Mouse (Mus musculus): Measurements from ENCODE around the gene Rhox2e. TPM values are rescaled to one million over a fixed set of nuclear protein-coding genes. Genes with fewer than 3 reads are reported as not detected.
"Not testable (repeated sequence)": the region's sequence is repeated elsewhere in the genome, so short reads cannot be mapped to it uniquely, and the experiment has no call there.

Rhox2e gene
- not detected in 2 replicates for polyA plus RNA-seq (2012; rRNA removed)

- not testable (repeated sequence) for DNase-seq (ENCODE audit: low spot score)
These were observed at the start of gene Rhox2e for GRCm38 (mm10) chrX:37530152-37530551. Gene Rhox2e, plus strand, starts transcription at chrX:37530452.

- not testable (repeated sequence) for DNase-seq (ENCODE audit: low spot score)
These were observed 16.2 kb upstream of the Rhox2e start, which contains the start of gene Rhox4d for GRCm38 (mm10) chrX:37514059-37514458. Gene Rhox4d, plus strand, starts transcription at chrX:37514359.

- DNase-seq (ENCODE audit: low spot score) = not testable (repeated sequence)
These were observed 11.5 kb downstream of the Rhox2e start, which contains the start of gene Rhox3e for GRCm38 (mm10) chrX:37541719-37542118. Gene Rhox3e, plus strand, starts transcription at chrX:37542019.

- not testable (repeated sequence) for DNase-seq (ENCODE audit: low spot score)
These were observed 26.9 kb downstream of the Rhox2e start, which contains the start of gene Rhox4e for GRCm38 (mm10) chrX:37557112-37557511. Gene Rhox4e, plus strand, starts transcription at chrX:37557412.

DNA sequence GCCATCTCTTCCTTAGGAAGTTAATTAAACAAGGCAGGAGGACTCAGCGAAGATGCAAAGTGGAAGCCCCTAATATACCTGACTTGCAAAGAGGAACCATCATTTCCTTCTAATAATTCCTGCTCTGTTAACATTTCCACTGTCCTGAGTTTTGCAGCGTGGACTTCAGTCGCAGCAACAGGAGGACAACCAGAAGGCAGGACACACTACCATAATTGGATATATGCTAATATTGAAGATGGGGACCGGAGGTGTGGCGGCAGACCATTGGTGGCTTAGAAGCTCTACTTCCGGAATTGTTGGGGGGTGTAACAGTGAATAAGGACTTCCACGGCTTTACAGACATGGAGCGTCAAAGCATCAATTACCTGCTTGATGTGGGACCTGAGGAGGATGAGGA, 40.9 kb downstream of the Rhox2e start, which contains the start of gene Rhox2f:
Gene Rhox2f, plus strand, starts transcription at position 301 of the 400 bp plus-strand sequence.
- DNase-seq (ENCODE audit: low spot score) = not testable (repeated sequence)

- DNase-seq (ENCODE audit: low spot score) = not testable (repeated sequence)
These were observed 42.4 kb downstream of the Rhox2e start for GRCm38 (mm10) chrX:37572638-37573037.

- not testable (repeated sequence) for DNase-seq (ENCODE audit: low spot score)
These were observed 50.4 kb downstream of the Rhox2e start, which contains the start of gene Rhox3f for GRCm38 (mm10) chrX:37580692-37581091. Gene Rhox3f, plus strand, starts transcription at chrX:37580992.

Other genes starting within 250 kb of the Rhox2e start
- gene Rhox3a2, start 150.4 kb upstream of the Rhox2e start, polyA plus RNA-seq (2012; rRNA removed) = not detected in 2 replicates
- not detected in 2 replicates for gene Rhox4a2, start 139.6 kb upstream of the Rhox2e start, polyA plus RNA-seq (2012; rRNA removed)
- gene Rhox2b, start 118.4 kb upstream of the Rhox2e start, polyA plus RNA-seq (2012; rRNA removed) = not detected in 2 replicates
- gene Rhox4b, start 98.0 kb upstream of the Rhox2e start, polyA plus RNA-seq (2012; rRNA removed) = not detected in 2 replicates
- not detected in 2 replicates for gene Rhox2c, start 76.8 kb upstream of the Rhox2e start, polyA plus RNA-seq (2012; rRNA removed)
- not detected in 2 replicates for gene Rhox3c, start 71.9 kb upstream of the Rhox2e start, polyA plus RNA-seq (2012; rRNA removed)
- not detected in 2 replicates for gene Rhox4c, start 50.1 kb upstream of the Rhox2e start, polyA plus RNA-seq (2012; rRNA removed)
- gene Rhox2d, start 37.0 kb upstream of the Rhox2e start, polyA plus RNA-seq (2012; rRNA removed) = not detected in 2 replicates
- not detected in 2 replicates for gene Rhox4d, start 16.1 kb upstream of the Rhox2e start, polyA plus RNA-seq (2012; rRNA removed)
- gene Rhox3e, start 11.6 kb downstream of the Rhox2e start, polyA plus RNA-seq (2012; rRNA removed) = not detected in 2 replicates
- not detected in 2 replicates for gene Rhox4e, start 27.0 kb downstream of the Rhox2e start, polyA plus RNA-seq (2012; rRNA removed)
- not detected in 2 replicates for gene Rhox2f, start 41.0 kb downstream of the Rhox2e start, polyA plus RNA-seq (2012; rRNA removed)
- gene Rhox3f, start 50.5 kb downstream of the Rhox2e start, polyA plus RNA-seq (2012; rRNA removed) = not detected in 2 replicates
- gene Rhox4f, start 77.3 kb downstream of the Rhox2e start, polyA plus RNA-seq (2012; rRNA removed) = not detected in 2 replicates
- not detected in 2 replicates for gene Rhox3g, start 98.2 kb downstream of the Rhox2e start, polyA plus RNA-seq (2012; rRNA removed)
- gene Rhox2g, start 113.0 kb downstream of the Rhox2e start, polyA plus RNA-seq (2012; rRNA removed) = not detected in 2 replicates
- gene Rhox4g, start 120.9 kb downstream of the Rhox2e start, polyA plus RNA-seq (2012; rRNA removed) = not detected in 2 replicates
- gene Rhox3h, start 138.3 kb downstream of the Rhox2e start, polyA plus RNA-seq (2012; rRNA removed) = not detected in 2 replicates
- gene Rhox2h, start 142.8 kb downstream of the Rhox2e start, polyA plus RNA-seq (2012; rRNA removed) = not detected in 2 replicates

Measured in urinary bladder, adult 2 months (tissue).